Mouse (Mus musculus): ENCODE data around the gene Ptpn11.
"Not testable (repeated sequence)": the region's sequence is repeated elsewhere in the genome, so short reads cannot be mapped to it uniquely, and the experiment has no call there.

GRCm38 (mm10) chr5:121216584-121217312 is 25.6 kb upstream of the Ptpn11 start:
- TF ChIP-seq CTCF, EP300 (IDR thresholded peaks at IDR 0.05; ENCODE audit: low read depth): not testable (repeated sequence)
